ENCODE assay signal across 8 mouse cellular contexts in genomic region chr11:48837310-48838180, GRCm38 (mm10). TPM values are rescaled to one million over a fixed set of nuclear protein-coding genes. Genes with fewer than 3 reads are reported as not detected.
DNase-seq lines count a peak whose midpoint lies in the region; ATAC-seq and TF ChIP-seq lines count a peak whose summit lies in the region.

No protein-coding gene starts in this region.

- under 1% methylated on average over 77 of the region's 77 CpGs for WGBS in forebrain, embryonic 11.5 days
- WGBS in heart, postnatal 0 days = 1% methylated on average over 62 of the region's 77 CpGs
- 3% methylated on average over 51 of the region's 77 CpGs for WGBS in lung, postnatal 0 days

- peak; percentile 43 for DNase-seq in CH12.LX (ENCODE audit: extremely low read depth)
- DNase-seq in forebrain, embryonic 11.5 days (ENCODE audit: low spot score) = peak; percentile 78
- DNase-seq in heart, postnatal 0 days (ENCODE audit: low spot score) = no peak
- DNase-seq in kidney, postnatal 14 days = peak; percentile 83
- DNase-seq in lung, postnatal 0 days (ENCODE audit: low spot score) = peak; percentile 58
- DNase-seq in ovary, postnatal 10 days (ENCODE audit: low spot score) = peak; percentile 48
- peak; percentile 49 for DNase-seq in thymus, postnatal 0 days (ENCODE audit: low spot score)

- peak overlapping the region; percentile 78 for H3K9ac ChIP-seq in CH12.LX (ENCODE audit: insufficient read depth, low read depth)
- peak overlapping the region; percentile 70 for H3K9ac ChIP-seq in forebrain, embryonic 11.5 days (ENCODE audit: low read length)
- peak overlapping the region; percentile 66 for H3K9ac ChIP-seq in heart, postnatal 0 days (replicated peaks; ENCODE audit: low read depth, low read length)
- peak overlapping the region; percentile 29; the same call in 1 of the 2 replicates for H3K9ac ChIP-seq in lung, postnatal 0 days (replicated peaks; ENCODE audit: low read depth)

- no peaks in the 10 kb centered on the region for H3K9me3 ChIP-seq in CH12.LX (replicated peaks; ENCODE audit: low read length)
- no peaks in the 10 kb centered on the region for H3K9me3 ChIP-seq in forebrain, embryonic 11.5 days (ENCODE audit: control insufficient read depth, low read length)
- no peaks in the 10 kb centered on the region for H3K9me3 ChIP-seq in heart, postnatal 0 days (replicated peaks; ENCODE audit: control insufficient read depth, low read length)
- H3K9me3 ChIP-seq in lung, postnatal 0 days (ENCODE audit: low read length) = no peaks in the 10 kb centered on the region

- TF ChIP-seq RAD21 in CH12.LX (IDR thresholded peaks at IDR 0.05; ENCODE audit: low read depth, low read length) = no peak

- peaks cover 8% of the 10 kb centered on the region for H3K27me3 ChIP-seq in CH12.LX (replicated peaks)
- H3K27me3 ChIP-seq in forebrain, embryonic 11.5 days (ENCODE audit: control insufficient read depth, insufficient read depth, low read length) = peaks cover 6% of the 10 kb centered on the region; the same call in 1 of the 2 replicates
- no peaks in the 10 kb centered on the region for H3K27me3 ChIP-seq in heart, postnatal 0 days (ENCODE audit: control insufficient read depth, insufficient read depth, low read length)
- H3K27me3 ChIP-seq in lung, postnatal 0 days (replicated peaks; ENCODE audit: insufficient read depth, low read length) = no peaks in the 10 kb centered on the region

- in situ Hi-C loops in CH12.LX (cut with MboI; ENCODE audit: low pct_ligation_motif_present, low pct_unique_long_range_greater_than_20kb, low sequenced_read_pairs) = no loop called here

- TF ChIP-seq POLR2A in CH12.LX (IDR thresholded peaks at IDR 0.05; ENCODE audit: low read depth, low read length) = peak; percentile 80

- H3K27ac ChIP-seq in CH12.LX (ENCODE audit: insufficient read depth, low read depth) = peak overlapping the region; percentile 95
- H3K27ac ChIP-seq in brown adipose tissue, adult 24 weeks (replicated peaks; ENCODE audit: low read depth, low read length) = no peak overlapping the region
- no peak overlapping the region for H3K27ac ChIP-seq in forebrain, embryonic 11.5 days (ENCODE audit: low read depth, low read length)
- peak overlapping the region; percentile 59 for H3K27ac ChIP-seq in heart, postnatal 0 days (ENCODE audit: low read depth)
- H3K27ac ChIP-seq in lung, postnatal 0 days (ENCODE audit: low read length) = peak overlapping the region; percentile 16; the same call in 1 of the 2 replicates

- peaks cover 26 to 74% of the 10 kb centered on the region in 2 experiments for H3K4me1 ChIP-seq in CH12.LX (ENCODE audit: control insufficient read depth in 1 of 2, insufficient read depth in 2 of 2)
- H3K4me1 ChIP-seq in brown adipose tissue, adult 24 weeks (ENCODE audit: control insufficient read depth, insufficient read depth, insufficient read length, low read length) = peaks cover 2% of the 10 kb centered on the region; the same call in 1 of the 2 replicates
- H3K4me1 ChIP-seq in forebrain, embryonic 11.5 days (replicated peaks; ENCODE audit: control insufficient read depth, insufficient read depth, low read length) = peaks cover 2% of the 10 kb centered on the region; the same call in 1 of the 2 replicates
- H3K4me1 ChIP-seq in heart, postnatal 0 days (ENCODE audit: control insufficient read depth, insufficient read depth) = peaks cover 12% of the 10 kb centered on the region
- peaks cover 4% of the 10 kb centered on the region; the same call in 1 of the 2 replicates for H3K4me1 ChIP-seq in lung, postnatal 0 days (ENCODE audit: insufficient read depth, low read depth, low read length)

- ATAC-seq in forebrain, embryonic 11.5 days (replicated peaks; ENCODE audit: low FRiP score) = peak; percentile 34
- peak; percentile 28 for ATAC-seq in heart, postnatal 0 days (ENCODE audit: insufficient read depth, low read depth)
- ATAC-seq in lung, postnatal 0 days = peak; percentile 39

- TF ChIP-seq EP300 in CH12.LX (IDR thresholded peaks at IDR 0.05; ENCODE audit: low read length) = peak; percentile 8; the same call in 1 of the 2 replicates
- TF ChIP-seq EP300 in heart, postnatal 0 days (IDR thresholded peaks at IDR 0.05; ENCODE audit: low read depth) = no peak
- TF ChIP-seq EP300 in lung, postnatal 0 days (IDR thresholded peaks at IDR 0.05) = no peak

- TF ChIP-seq CTCF in CH12.LX (conservative IDR thresholded peaks at IDR 0.05 in 1 of 2, IDR thresholded peaks at IDR 0.05 in 1 of 2; ENCODE audit: low read depth in 2 of 2, low read length in 2 of 2) = no peak
- no peak for TF ChIP-seq CTCF in heart, postnatal 0 days (IDR thresholded peaks at IDR 0.05; ENCODE audit: low read depth)
- no peak for TF ChIP-seq CTCF in lung, postnatal 0 days (IDR thresholded peaks at IDR 0.05)

- H3K4me2 ChIP-seq in CH12.LX (ENCODE audit: insufficient read depth, low read depth, poor library complexity, severe bottlenecking) = peak overlapping the region; percentile 56
- H3K4me2 ChIP-seq in forebrain, embryonic 11.5 days (ENCODE audit: low read depth, low read length, severe bottlenecking) = peak overlapping the region; percentile 77
- H3K4me2 ChIP-seq in heart, postnatal 0 days (ENCODE audit: low read depth, low read length) = peak overlapping the region; percentile 81
- peak overlapping the region; percentile 92 for H3K4me2 ChIP-seq in lung, postnatal 0 days (replicated peaks; ENCODE audit: low read depth, low read length)

- H3K79me2 ChIP-seq in CH12.LX (replicated peaks; ENCODE audit: control insufficient read depth, extremely low read depth, insufficient read depth, poor library complexity, severe bottlenecking) = no peaks in the 10 kb centered on the region

- H3K4me3 ChIP-seq in CH12.LX (replicated peaks in 1 of 3; ENCODE audit: low read depth in 2 of 3, low read length in 2 of 3, poor library complexity in 1 of 3) = peak overlapping the region; percentile 66 to 89 (median 74)
- H3K4me3 ChIP-seq in brown adipose tissue, adult 24 weeks (ENCODE audit: insufficient read depth, low read depth, low read length) = peak overlapping the region; percentile 81
- peak overlapping the region; percentile 75 for H3K4me3 ChIP-seq in forebrain, embryonic 11.5 days (ENCODE audit: low read depth, low read length)
- H3K4me3 ChIP-seq in heart, postnatal 0 days (ENCODE audit: low read depth, low read length) = peak overlapping the region; percentile 61
- peak overlapping the region; percentile 85 for H3K4me3 ChIP-seq in lung, postnatal 0 days (ENCODE audit: low read depth, low read length)

- peaks cover 3% of the 10 kb centered on the region in 2 experiments for H3K36me3 ChIP-seq in CH12.LX (replicated peaks in 1 of 2; ENCODE audit: control insufficient read depth in 1 of 2, insufficient read depth in 1 of 2, low read length in 1 of 2)
- H3K36me3 ChIP-seq in forebrain, embryonic 11.5 days (ENCODE audit: control insufficient read depth, insufficient read depth, low read length) = no peaks in the 10 kb centered on the region
- H3K36me3 ChIP-seq in heart, postnatal 0 days (replicated peaks; ENCODE audit: control insufficient read depth, insufficient read depth, low read length) = no peaks in the 10 kb centered on the region
- H3K36me3 ChIP-seq in lung, postnatal 0 days (ENCODE audit: insufficient read depth, low read length) = no peaks in the 10 kb centered on the region

- dilution Hi-C loops in CH12.LX (cut with MboI; ENCODE audit: extremely low pct_ligation_motif_present, extremely low pct_unique_long_range_greater_than_20kb, low sequenced_read_pairs) = no loop called here

RNA-seq across cellular contexts. Expression of gene Gm12184, which starts 11.1 kb away (rescaled TPM):
- total RNA-seq in CH12.LX (2012; rRNA removed) = 6.8 and 7.1 TPM in 2 replicates
- 51.6 and 61.0 TPM in 2 replicates for total RNA-seq in CH12.LX (2014; rRNA removed)
- polyA plus RNA-seq in CH12.LX (2012; ENCODE audit: insufficient read length, low read depth) = 5.6 and 17.1 TPM in 2 replicates
- 14.6 and 26.0 TPM in 2 replicates for polyA plus RNA-seq in brown adipose tissue, adult 24 weeks (2012; ENCODE audit: insufficient read depth, insufficient read length, missing spikeins)
- polyA plus RNA-seq in forebrain, embryonic 11.5 days (2014; fragmentation: Nextera tagmentation; extraction: Ambion mirVana) = 12.3 and 12.7 TPM in 2 replicates
- total RNA-seq in heart, postnatal 0 days (2014; rRNA removed; ENCODE audit: low replicate concordance) = 1.8 and 27.8 TPM in 2 replicates
- polyA plus RNA-seq in heart, postnatal 0 days (2015; fragmentation: Nextera tagmentation; extraction: Ambion mirVana) = 1.8 and 2.7 TPM in 2 replicates
- polyA plus RNA-seq in lung, postnatal 0 days (2015; fragmentation: Nextera tagmentation; extraction: Ambion mirVana) = 4.4 and 5.5 TPM in 2 replicates
- polyA plus RNA-seq in thymus, postnatal 0 days (2015; fragmentation: Nextera tagmentation; extraction: Ambion mirVana) = 7.6 and 8.8 TPM in 2 replicates

RNA-seq across cellular contexts. Expression of gene Trim7, which starts 11.6 kb away (rescaled TPM):
- total RNA-seq in CH12.LX (2012; rRNA removed) = 20.8 and 34.6 TPM in 2 replicates
- total RNA-seq in CH12.LX (2014; rRNA removed) = 9.2 and 9.5 TPM in 2 replicates
- 11.6 and 15.1 TPM in 2 replicates for polyA plus RNA-seq in CH12.LX (2012; ENCODE audit: insufficient read length, low read depth)
- 1.4 and 1.5 TPM in 2 replicates for polyA plus RNA-seq in brown adipose tissue, adult 24 weeks (2012; ENCODE audit: insufficient read depth, insufficient read length, missing spikeins)
- 0.51 and 2.1 TPM in 2 replicates for polyA plus RNA-seq in forebrain, embryonic 11.5 days (2014; fragmentation: Nextera tagmentation; extraction: Ambion mirVana)
- total RNA-seq in heart, postnatal 0 days (2014; rRNA removed; ENCODE audit: low replicate concordance) = 1.1 and 5.3 TPM in 2 replicates
- polyA plus RNA-seq in heart, postnatal 0 days (2015; fragmentation: Nextera tagmentation; extraction: Ambion mirVana) = 1.3 and 1.9 TPM in 2 replicates
- 1.2 and 1.6 TPM in 2 replicates for polyA plus RNA-seq in lung, postnatal 0 days (2015; fragmentation: Nextera tagmentation; extraction: Ambion mirVana)
- polyA plus RNA-seq in thymus, postnatal 0 days (2015; fragmentation: Nextera tagmentation; extraction: Ambion mirVana) = 1.1 and 2.1 TPM in 2 replicates

RNA-seq across cellular contexts. Expression of gene Trim41, which starts 20.4 kb away (rescaled TPM):
- total RNA-seq in CH12.LX (2012; rRNA removed) = 30.2 and 36.0 TPM in 2 replicates
- total RNA-seq in CH12.LX (2014; rRNA removed) = 18.8 and 20.9 TPM in 2 replicates
- polyA plus RNA-seq in CH12.LX (2012; ENCODE audit: insufficient read length, low read depth) = 51.6 and 63.7 TPM in 2 replicates
- 14.0 and 15.5 TPM in 2 replicates for polyA plus RNA-seq in brown adipose tissue, adult 24 weeks (2012; ENCODE audit: insufficient read depth, insufficient read length, missing spikeins)
- 4.5 and 5.6 TPM in 2 replicates for polyA plus RNA-seq in forebrain, embryonic 11.5 days (2014; fragmentation: Nextera tagmentation; extraction: Ambion mirVana)
- 22.7 and 39.6 TPM in 2 replicates for total RNA-seq in heart, postnatal 0 days (2014; rRNA removed; ENCODE audit: low replicate concordance)
- polyA plus RNA-seq in heart, postnatal 0 days (2015; fragmentation: Nextera tagmentation; extraction: Ambion mirVana) = 2.7 and 2.9 TPM in 2 replicates
- polyA plus RNA-seq in lung, postnatal 0 days (2015; fragmentation: Nextera tagmentation; extraction: Ambion mirVana) = 4.3 and 5.1 TPM in 2 replicates
- 3.5 and 5.5 TPM in 2 replicates for polyA plus RNA-seq in thymus, postnatal 0 days (2015; fragmentation: Nextera tagmentation; extraction: Ambion mirVana)

RNA-seq across cellular contexts. Expression of gene Irgm1, which starts 33.9 kb away (rescaled TPM):
- total RNA-seq in CH12.LX (2012; rRNA removed) (25.7 and 35.0 TPM in 2 replicates), CH12.LX (2014; rRNA removed) (58.1 and 63.8 TPM in 2 replicates)
- 49.0 and 52.2 TPM in 2 replicates for polyA plus RNA-seq in CH12.LX (2012; ENCODE audit: insufficient read length, low read depth)
- 9.2 and 11.6 TPM in 2 replicates for polyA plus RNA-seq in brown adipose tissue, adult 24 weeks (2012; ENCODE audit: insufficient read depth, insufficient read length, missing spikeins)
- polyA plus RNA-seq in forebrain, embryonic 11.5 days (2014; fragmentation: Nextera tagmentation; extraction: Ambion mirVana) = 1.5 TPM in 2 replicates
- 23.0 and 34.7 TPM in 2 replicates for total RNA-seq in heart, postnatal 0 days (2014; rRNA removed; ENCODE audit: low replicate concordance)
- 13.8 and 15.0 TPM in 2 replicates for polyA plus RNA-seq in heart, postnatal 0 days (2015; fragmentation: Nextera tagmentation; extraction: Ambion mirVana)
- polyA plus RNA-seq in lung, postnatal 0 days (2015; fragmentation: Nextera tagmentation; extraction: Ambion mirVana) = 20.2 and 26.4 TPM in 2 replicates
- polyA plus RNA-seq in thymus, postnatal 0 days (2015; fragmentation: Nextera tagmentation; extraction: Ambion mirVana) = 57.1 and 61.0 TPM in 2 replicates

RNA-seq across cellular contexts. Expression of gene Rack1, which starts 37.4 kb away (rescaled TPM):
- 5,582 and 6,330 TPM in 2 replicates for total RNA-seq in CH12.LX (2012; rRNA removed)
- total RNA-seq in CH12.LX (2014; rRNA removed) = 4,885 and 5,265 TPM in 2 replicates
- polyA plus RNA-seq in CH12.LX (2012; ENCODE audit: insufficient read length, low read depth) = 3,744 and 4,313 TPM in 2 replicates
- 405 and 526 TPM in 2 replicates for polyA plus RNA-seq in brown adipose tissue, adult 24 weeks (2012; ENCODE audit: insufficient read depth, insufficient read length, missing spikeins)
- polyA plus RNA-seq in forebrain, embryonic 11.5 days (2014; fragmentation: Nextera tagmentation; extraction: Ambion mirVana) = 648 and 653 TPM in 2 replicates
- 1,323 and 1,324 TPM in 2 replicates for total RNA-seq in heart, postnatal 0 days (2014; rRNA removed; ENCODE audit: low replicate concordance)
- 292 and 307 TPM in 2 replicates for polyA plus RNA-seq in heart, postnatal 0 days (2015; fragmentation: Nextera tagmentation; extraction: Ambion mirVana)
- polyA plus RNA-seq in lung, postnatal 0 days (2015; fragmentation: Nextera tagmentation; extraction: Ambion mirVana) = 404 and 434 TPM in 2 replicates
- 988 and 1,015 TPM in 2 replicates for polyA plus RNA-seq in thymus, postnatal 0 days (2015; fragmentation: Nextera tagmentation; extraction: Ambion mirVana)

Comparison
In these comparisons a context has a peak if more than half of its experiments do, and no peak if none do; other contexts are left out.
1. H3K27ac ChIP-seq: peak in CH12.LX (single experiment), heart, postnatal 0 days (single experiment) and lung, postnatal 0 days (single experiment); none in brown adipose tissue, adult 24 weeks (single experiment) and forebrain, embryonic 11.5 days (single experiment).
2. Peak in every context shown above with its lines, with median percentiles within 50 percentile points of each other: H3K4me2 ChIP-seq, H3K4me3 ChIP-seq, H3K9ac ChIP-seq and ATAC-seq.